Mouse (Mus musculus) R1 (cell line): ENCODE data around the gene Amhr2.
A peak's percentile ranks its signal among the peaks of the same experiment; 100 is the strongest.

ENCODE experiments used
- DNase-seq: peaks from one replicate; pipeline ENCODE4 v3.0.0-alpha.2; 2018; ENCODE audit warnings: low read depth, low spot score

Amhr2 gene

DNA sequence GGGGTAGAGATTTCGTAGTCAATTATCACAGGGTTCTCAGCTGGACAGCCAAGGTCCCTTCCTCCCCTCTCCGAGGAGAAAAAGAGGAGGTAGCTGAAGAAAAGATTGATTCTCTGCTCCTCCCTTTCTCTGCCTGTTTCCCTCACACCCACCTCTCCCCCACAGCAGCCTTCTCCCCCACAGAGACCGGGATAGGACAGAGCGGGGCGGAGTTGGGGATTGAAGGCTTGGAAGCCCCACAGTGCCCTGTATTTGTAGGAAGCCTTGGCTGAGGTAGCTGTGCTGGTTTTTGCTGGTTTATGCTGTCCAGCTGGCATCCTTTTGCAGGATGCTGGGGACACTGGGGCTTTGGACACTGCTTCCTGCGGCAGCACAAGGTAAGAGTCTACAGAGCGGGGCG, at the start of gene Amhr2:
TSS of gene Amhr2 (plus strand) at position 222 of the 400 bp plus-strand sequence.
- no peak for DNase-seq

GRCm38 (mm10) chr15:102398629-102399028, 46.5 kb upstream of the Amhr2 start:
- peak; percentile 91 for DNase-seq

DNA sequence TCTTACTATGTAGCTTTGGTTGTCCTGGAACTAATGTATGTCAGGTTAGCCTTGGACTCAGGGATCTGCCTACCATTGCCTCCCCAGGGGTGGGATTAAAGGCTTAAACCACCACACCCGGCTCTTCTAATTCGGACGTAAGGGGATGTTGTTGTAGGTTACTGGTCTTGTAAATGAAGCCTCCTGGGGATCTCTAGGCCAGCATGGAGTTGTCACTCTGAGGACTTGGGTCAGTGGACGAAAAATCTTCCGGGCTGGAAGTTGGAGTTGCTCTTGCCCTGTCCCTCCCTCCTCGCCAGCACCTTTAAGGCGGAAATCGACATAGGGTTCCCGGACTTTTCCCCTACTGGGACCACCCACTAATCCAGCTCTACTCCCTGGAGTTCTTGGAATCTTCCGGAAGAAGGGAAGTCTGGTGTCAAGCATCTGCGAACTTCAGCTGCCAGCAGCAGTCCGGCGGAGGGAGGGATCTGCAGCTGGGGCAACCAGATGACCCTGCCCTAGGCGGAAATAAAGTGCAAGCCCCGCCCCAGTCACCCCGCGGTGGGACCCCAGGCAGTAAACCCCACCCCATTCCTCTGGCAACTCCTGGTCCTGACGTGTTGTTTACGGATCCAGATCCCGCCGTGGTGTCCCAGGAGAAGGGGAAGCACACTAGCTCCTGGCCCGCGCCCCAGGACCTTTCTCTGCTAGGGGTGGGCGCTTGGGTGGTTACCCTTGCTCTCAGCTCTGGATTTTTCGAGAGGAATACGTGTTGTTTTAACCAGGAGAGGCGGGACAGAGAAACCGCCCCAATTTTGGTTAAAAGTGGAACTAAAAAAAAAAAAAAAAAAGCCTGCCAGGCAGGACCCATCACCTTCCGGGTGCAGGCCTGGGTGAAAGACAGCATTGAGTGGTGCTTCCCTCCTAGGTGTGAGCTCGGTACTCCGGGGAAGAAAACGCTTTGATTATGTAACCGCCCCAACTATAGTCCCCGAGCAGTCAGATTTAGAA, 45.6 kb upstream of the Amhr2 start:
- DNase-seq = peak; percentile 99

DNA sequence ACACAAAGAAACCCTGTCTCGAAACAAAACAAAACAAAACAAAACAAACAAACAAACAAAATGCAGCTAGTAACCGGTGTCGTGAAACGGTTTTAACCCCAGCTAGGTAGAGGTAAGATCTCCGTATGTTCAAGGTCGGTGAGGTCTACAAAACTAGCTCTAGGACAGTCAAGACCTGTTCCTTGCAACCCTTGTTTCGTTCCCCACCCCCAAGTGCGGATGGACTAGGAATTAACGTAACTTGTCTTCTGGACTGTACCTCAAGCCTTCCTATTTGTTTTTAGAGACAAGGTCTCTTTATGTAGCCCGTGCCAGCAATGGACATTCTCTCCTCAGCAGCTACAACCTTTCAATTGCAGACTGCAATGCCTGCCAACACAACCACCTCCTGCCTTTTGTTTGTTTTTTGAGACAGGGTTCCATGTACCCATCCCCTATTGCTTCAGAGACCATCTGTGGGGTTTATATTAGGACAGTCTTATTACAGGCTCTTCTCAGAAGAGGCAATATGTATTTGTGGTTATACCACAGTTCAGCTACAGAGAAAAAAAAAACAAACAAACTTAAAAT, 44.6 kb upstream of the Amhr2 start:
- DNase-seq = peak; percentile 63

DNA sequence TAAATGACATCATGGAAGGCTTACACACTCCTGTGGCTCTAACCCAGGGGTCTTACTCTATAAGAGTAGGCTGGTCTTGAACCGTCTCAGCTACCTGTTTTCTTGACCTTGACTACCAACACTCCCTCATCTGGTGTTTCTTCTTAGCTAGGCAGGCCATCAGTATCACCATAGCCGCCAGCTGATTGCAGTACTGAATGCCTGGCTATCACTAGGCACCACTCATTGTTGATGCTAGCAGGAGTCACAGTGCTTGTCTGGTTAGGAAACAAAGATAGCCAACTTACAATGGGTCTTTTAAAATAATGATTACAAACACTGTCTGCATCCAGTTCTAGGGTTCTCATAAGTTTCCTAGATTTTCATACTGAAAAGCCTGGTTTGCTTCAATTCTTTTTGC, 43.9 kb upstream of the Amhr2 start:
- DNase-seq = peak; percentile 63

- DNase-seq = no peak
Measured at GRCm38 (mm10) chr15:102402210-102402609, 43.0 kb upstream of the Amhr2 start.

DNA sequence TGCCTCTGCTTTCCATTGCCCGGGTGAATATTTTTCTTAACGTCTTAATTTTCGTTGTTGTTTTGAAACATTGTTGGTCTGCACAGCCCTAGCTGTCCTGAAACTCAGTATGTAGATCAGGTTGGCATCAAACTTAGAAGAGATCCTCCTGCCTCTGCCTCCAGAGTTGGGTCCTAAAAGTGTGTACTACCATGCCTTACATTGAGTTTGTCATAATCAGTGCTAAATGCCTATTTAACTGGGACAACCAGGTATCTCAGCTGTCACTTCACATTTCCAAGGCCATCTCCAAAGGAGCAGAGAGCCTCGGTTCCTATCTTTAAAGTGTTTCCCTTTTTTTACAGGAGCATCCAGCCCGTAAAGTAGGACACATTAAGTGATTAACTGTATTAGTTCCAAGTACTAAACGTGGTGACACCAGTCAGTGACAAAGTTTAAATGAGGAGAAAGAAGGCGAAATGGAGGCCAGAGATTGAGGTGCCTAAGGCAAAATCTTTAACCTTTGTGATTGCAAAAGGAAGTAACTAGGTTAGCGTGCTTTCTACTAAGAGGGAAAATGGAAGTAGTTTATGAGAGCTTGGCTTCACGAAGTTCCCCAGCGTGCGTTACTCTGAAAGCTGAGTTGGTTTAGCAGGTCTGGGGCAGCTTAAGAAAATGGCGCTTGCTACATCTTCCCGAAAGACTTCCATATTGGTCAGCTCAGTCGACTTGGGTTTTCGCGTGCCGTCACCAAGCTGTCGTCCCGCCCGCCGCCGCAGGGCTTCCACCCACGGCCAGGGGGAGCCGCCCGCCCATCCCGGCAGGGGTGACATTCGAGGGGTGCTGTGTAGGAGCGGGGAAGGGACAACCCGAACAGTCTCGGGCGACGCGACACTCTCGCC, 40.3 kb upstream of the Amhr2 start:
- DNase-seq = no peak

DNA sequence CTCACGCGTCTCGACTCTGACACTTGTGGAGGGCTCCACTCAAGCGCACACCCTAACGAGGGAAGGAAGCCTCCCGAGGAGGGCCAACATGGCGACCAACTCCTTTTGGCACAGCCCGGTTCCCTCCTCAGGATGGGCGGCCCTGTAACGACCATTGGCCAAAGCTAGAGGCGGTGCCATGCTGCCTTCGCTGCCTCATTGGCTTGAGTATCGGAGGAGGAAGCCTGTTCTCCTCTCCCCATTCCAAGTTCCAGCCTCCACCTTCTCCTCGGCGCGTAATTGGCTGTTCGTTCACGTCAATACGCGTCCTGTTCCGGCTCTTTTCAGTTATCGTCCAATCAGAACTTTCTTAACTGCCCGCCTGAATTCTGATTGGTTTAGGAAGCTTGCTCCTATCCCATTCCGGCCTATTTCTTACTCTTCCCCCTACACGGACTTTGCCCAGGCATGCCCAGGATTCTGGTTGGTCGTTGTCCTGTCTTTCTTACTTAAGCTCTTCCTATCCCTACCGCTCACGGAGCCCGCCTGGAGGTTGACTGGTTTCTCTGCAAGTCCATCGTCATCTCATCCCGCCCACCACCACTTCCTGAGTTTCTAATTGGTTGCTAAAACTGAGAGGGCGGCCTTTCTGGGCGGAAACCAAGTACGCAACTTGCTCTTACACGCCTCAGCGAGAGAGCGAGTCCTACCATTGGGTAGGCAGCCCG, 39.5 kb upstream of the Amhr2 start, which contains the start of gene Sp1:
TSS of gene Sp1 (plus strand) at position 655 of the 707 bp plus-strand sequence.
- DNase-seq = peak; percentile 100

DNA sequence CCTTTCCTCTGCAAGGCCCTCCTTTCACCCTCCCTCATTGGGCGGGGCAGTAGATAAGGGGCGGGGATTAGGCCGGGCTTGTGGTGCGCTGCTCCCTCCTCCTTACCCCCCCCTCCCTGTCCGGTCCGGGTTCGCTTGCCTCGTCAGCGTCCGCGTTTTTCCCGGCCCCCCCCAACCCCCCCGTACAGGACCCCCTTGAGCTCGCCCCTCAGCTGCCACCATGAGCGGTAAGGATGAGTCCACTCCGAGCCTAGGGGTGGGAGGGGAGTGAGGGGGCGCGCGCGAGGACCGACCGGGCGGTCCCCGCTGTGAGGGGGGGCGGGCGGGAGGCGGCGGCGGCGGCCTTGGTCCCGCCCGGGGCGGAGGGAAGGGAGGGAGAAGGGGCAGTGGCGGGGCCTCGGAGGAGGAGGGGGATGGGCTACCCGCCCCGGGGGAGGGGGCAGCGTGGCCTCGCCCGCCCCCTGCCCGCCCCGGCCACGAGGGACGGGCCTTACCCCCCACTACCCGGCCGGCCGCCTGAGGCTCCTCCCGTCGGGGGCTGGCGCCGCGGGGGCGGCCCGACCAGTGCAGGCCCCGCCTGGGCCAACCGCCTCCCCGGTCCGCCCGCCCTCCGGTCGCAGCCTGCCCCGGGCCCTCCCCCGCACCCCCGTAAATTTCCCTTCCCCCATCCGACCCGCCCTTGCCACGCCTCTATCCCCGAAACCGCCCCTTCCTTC, 38.8 kb upstream of the Amhr2 start:
- DNase-seq = peak; percentile 89

DNA sequence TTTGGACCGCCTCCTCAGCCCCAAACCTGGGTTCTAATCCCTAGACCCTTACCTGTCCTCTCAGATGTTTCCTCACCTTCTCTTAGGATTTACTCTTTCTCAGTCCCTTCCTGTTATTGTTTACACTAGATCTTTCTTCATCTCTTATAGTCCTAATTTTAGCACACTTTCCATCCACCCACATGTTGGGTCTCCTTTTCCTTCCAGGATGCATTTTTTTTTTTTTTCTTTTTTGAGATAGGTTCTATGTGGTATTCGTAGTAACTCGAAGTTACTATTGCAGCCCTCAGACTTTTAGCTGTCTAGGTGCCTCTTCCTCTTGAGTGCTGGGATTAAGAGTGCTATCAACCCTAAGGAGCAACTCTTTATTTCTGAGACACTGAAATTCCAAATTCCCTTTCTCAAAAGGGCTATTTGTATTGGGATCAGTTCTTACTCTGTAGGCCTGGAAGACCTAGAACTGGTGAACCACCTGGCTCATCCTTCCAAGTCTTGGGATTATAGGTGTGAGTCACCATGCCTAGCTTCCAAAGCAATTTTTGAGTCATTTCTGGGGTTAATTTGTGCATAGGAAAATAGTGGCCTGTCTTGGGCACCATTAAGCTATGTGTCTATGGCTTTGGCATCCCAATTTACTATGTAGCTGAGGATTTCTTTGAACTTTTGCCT, 38.1 kb upstream of the Amhr2 start:
- no peak for DNase-seq

DNA sequence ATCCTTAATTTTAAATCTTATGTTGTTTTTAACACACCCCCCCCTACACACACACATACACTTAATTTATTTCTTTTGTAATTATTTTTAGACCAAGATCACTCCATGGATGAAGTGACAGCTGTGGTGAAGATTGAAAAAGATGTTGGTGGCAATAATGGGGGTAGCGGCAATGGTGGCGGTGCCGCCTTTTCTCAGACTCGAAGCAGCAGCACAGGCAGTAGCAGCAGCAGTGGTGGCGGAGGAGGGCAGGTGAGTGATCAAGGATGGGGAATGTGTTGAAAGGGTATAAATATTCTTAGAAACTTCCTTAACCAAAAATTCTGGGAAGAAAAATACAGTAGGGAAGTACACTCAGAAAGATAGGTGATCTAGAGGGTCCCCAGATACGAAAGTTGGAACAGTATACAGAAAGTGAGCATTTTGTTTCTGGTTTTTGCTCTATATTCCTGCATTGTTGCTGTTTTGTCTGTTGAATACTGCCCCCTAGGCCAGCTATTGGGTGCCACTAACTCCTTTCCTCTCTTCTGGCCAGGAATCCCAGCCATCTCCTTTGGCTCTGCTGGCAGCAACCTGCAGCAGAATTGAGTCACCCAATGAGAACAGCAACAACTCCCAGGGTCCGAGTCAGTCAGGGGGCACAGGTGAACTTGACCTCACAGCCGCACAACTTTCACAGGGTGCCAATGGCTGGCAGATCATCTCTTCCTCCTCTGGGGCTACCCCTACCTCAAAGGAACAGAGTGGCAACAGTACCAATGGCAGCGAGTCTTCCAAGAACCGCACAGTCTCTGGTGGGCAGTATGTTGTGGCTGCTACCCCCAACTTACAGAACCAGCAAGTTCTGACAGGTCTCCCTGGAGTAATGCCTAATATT, 37.2 kb upstream of the Amhr2 start:
- peak; percentile 35 for DNase-seq

DNA sequence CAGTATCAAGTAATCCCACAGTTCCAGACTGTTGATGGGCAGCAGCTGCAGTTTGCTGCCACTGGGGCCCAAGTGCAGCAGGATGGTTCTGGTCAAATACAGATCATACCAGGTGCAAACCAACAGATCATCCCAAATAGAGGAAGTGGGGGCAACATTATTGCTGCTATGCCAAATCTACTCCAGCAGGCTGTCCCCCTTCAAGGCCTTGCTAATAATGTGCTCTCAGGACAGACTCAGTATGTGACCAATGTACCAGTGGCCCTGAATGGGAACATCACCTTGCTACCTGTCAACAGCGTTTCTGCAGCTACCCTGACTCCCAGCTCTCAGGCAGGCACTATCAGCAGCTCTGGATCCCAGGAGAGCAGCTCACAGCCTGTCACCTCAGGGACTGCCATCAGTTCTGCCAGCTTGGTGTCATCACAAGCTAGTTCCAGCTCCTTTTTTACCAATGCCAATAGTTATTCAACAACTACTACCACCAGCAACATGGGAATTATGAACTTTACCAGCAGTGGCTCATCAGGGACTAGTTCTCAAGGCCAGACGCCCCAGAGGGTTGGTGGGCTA, 36.5 kb upstream of the Amhr2 start:
- DNase-seq = no peak

- no peak for DNase-seq
Measured at GRCm38 (mm10) chr15:102409286-102409685, 35.9 kb upstream of the Amhr2 start.

- DNase-seq = no peak
Measured at GRCm38 (mm10) chr15:102411077-102411476, 34.1 kb upstream of the Amhr2 start.

DNA sequence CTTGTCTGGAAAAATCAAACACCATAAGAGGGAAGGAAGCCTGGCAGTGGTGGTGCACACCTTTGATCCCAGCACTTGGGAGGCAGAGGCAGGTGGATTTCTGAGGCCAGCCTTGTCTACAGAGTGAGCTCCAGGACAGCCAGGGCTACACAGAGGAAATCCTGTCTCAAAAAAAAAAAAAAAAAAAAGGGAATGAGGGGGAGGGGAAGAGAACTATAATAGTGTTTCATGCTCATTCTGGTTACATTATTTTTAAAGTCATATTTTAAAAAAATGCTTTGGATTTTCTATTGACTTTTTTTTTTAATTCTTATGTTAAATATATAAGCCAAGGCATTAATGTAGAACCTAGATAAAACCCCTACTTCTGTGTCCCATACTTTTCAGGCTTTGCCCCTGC, 31.5 kb upstream of the Amhr2 start:
- DNase-seq = no peak

DNA sequence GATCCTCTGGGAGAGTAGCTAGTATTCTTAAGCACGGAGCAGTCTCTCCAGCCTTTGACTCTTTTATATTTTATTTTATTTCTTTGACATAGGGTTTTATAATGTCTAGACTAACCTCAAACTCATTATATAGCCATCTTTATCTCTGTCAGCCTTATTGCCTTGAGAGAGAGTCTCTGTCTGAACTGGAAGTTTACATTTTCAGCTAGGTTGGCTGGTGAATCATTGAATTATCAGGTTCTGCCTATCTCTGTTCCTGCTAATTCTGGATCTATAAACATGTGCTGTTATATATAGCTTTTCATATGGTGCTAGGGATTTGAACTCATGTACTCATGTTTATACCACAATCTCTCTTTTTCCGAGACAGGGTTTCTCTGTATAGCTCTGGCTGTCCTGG, 27.6 kb upstream of the Amhr2 start:
- DNase-seq = no peak

GRCm38 (mm10) chr15:102420986-102421385, 24.2 kb upstream of the Amhr2 start:
- no peak for DNase-seq

- peak; percentile 80 for DNase-seq
Measured at GRCm38 (mm10) chr15:102421437-102421836, 23.7 kb upstream of the Amhr2 start.
